Mouse (Mus musculus) common myeloid progenitor, adult 5-6 weeks (primary cell): Measurements from ENCODE around the gene Fam129c. TPM values are rescaled to one million over a fixed set of nuclear protein-coding genes. Genes with fewer than 3 reads are reported as not detected.

Experiments
- ATAC-seq: replicated peaks from 2 replicates; pipeline ENCODE4 v1.8.0; 2016; ENCODE audit warnings: low read depth, mild to moderate bottlenecking, moderate TSS enrichment, inconsistent platforms; ENCODE audit not compliant: poor library complexity, severe bottlenecking
- total RNA-seq: library from RNA; stranded (forward); fragments of 200-1000, 187-1606 nt; gene quantifications from 2 replicates; pipeline ENCODE4 v1.2.3, GENCODE M21; 2017

Gene Fam129c
- total RNA-seq, 1 experiment from 2014 or later: 2.3 TPM

- ATAC-seq: no peak
Measured at GRCm38 (mm10) chr8:71637149-71638095, 40.0 kb downstream of the Fam129c start.

- ATAC-seq: no peak
Measured at GRCm38 (mm10) chr8:71638321-71638720, 40.9 kb downstream of the Fam129c start.

DNA sequence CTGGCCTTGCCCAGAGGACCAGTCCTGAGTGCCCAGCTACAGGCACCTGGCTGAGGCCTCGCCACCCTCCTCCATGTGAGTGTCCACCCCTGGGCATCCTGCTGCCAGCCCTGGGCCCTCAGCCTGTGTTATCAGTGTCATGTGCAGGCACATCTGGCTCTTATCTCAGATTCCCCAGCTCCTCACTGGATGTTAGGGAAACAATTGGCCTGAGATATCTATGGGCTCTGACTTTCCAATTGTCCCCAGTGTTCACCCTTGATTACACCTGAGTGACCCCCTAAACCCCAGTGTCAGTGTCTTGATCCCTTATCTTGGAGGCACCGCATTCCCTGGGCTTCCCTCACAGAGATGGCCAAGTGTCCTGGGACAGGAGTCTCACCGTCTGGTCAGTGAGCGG lies 41.9 kb downstream of the Fam129c start:
- ATAC-seq: no peak

GRCm38 (mm10) chr8:71645510-71645909 lies 48.1 kb downstream of the Fam129c start:
- no peak for ATAC-seq

DNA sequence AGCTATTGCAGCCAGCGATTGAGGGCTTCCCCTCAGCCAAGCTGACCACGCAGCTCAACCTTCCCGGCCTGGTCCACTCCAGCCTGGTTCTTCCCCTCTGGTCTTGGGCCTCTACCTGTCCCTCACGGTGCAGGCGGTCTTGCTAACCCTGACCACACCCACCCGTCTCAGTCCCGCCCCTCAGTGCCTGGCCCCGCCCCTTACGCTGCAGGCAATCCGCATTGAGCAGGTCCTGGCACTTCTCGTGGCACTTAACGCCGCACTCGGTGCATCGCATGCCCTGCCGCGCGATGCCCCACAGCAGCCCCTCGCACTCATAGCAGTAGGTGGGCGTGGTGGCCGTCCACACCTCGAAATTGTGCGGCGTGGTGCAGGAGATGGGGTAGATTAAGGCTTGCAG lies 57.2 kb downstream of the Fam129c start:
- ATAC-seq: peak; percentile 70

Other genes starting within 250 kb of the Fam129c start
- gene Use1, start 230.8 kb upstream of the Fam129c start, total RNA-seq: 137 and 155 TPM in 2 replicates
- gene Ocel1, start 226.3 kb upstream of the Fam129c start, total RNA-seq: 10.7 and 18.6 TPM in 2 replicates
- 3.0 and 4.3 TPM in 2 replicates for gene Nr2f6, start 215.7 kb upstream of the Fam129c start, total RNA-seq
- not detected in 2 replicates for gene Ushbp1, start 201.8 kb upstream of the Fam129c start, total RNA-seq
- 84.6 and 89.2 TPM in 2 replicates for gene Babam1, start 200.8 kb upstream of the Fam129c start, total RNA-seq
- gene Ankle1, start 191.6 kb upstream of the Fam129c start, total RNA-seq: 9.0 and 13.0 TPM in 2 replicates
- gene Abhd8, start 134.0 kb upstream of the Fam129c start, total RNA-seq: 6.5 and 13.3 TPM in 2 replicates
- gene Mrpl34, start 132.7 kb upstream of the Fam129c start, total RNA-seq: 79.0 and 80.0 TPM in 2 replicates
- 9.6 and 17.6 TPM in 2 replicates for gene Dda1, start 128.4 kb upstream of the Fam129c start, total RNA-seq
- gene Ano8, start 111.7 kb upstream of the Fam129c start, total RNA-seq: 5.4 and 6.6 TPM in 2 replicates
- gene Gtpbp3, start 109.5 kb upstream of the Fam129c start, total RNA-seq: 22.6 and 22.7 TPM in 2 replicates
- gene Plvap, start 85.9 kb upstream of the Fam129c start, total RNA-seq: 3.0 and 3.6 TPM in 2 replicates
- not detected in 2 replicates for gene Ccdc194, start 71.9 kb upstream of the Fam129c start, total RNA-seq
- 35.4 and 49.8 TPM in 2 replicates for gene Bst2, start 60.2 kb upstream of the Fam129c start, total RNA-seq
- 84.7 and 86.2 TPM in 2 replicates for gene Mvb12a, start 54.7 kb upstream of the Fam129c start, total RNA-seq
- gene Tmem221, start 38.8 kb upstream of the Fam129c start, total RNA-seq: not detected in 2 replicates
- not detected in 2 replicates for gene Nxnl1, start 31.0 kb upstream of the Fam129c start, total RNA-seq
- 6.8 and 9.5 TPM in 2 replicates for gene Slc27a1, start 28.8 kb upstream of the Fam129c start, total RNA-seq
- 116 and 131 TPM in 2 replicates for gene Pgls, start 5.5 kb upstream of the Fam129c start, total RNA-seq
- gene Colgalt1, start 13.3 kb downstream of the Fam129c start, total RNA-seq: 64.6 and 75.2 TPM in 2 replicates
- 0.46 and 11.3 TPM in 2 replicates for gene Unc13a, start 74.1 kb downstream of the Fam129c start, total RNA-seq
- 9.4 and 14.1 TPM in 2 replicates for gene Jak3, start 78.6 kb downstream of the Fam129c start, total RNA-seq
- 3.4 and 3.5 TPM in 2 replicates for gene Insl3, start 91.6 kb downstream of the Fam129c start, total RNA-seq
- 0.23 TPM in 1 of 2 replicates, not detected in the other for gene B3gnt3, start 104.1 kb downstream of the Fam129c start, total RNA-seq
- 64.3 and 91.5 TPM in 2 replicates for gene Fcho1, start 128.1 kb downstream of the Fam129c start, total RNA-seq